Mouse (Mus musculus) heart, postnatal 0 days (tissue): ENCODE measurements around the gene Abhd12b.

Source experiments
- CTCF ChIP-seq: IDR thresholded peaks from 2 replicates; pipeline ENCODE4 v1.5.1; 2016; ENCODE audit warnings: antibody characterized with exemption, control low read depth, low read depth
- EP300 ChIP-seq: IDR thresholded peaks from 2 replicates; pipeline ENCODE4 v1.6.1; 2016; ENCODE audit warnings: antibody characterized with exemption, low read depth

- TF ChIP-seq CTCF (no peak), EP300 (no peak)
Measured at GRCm38 (mm10) chr12:70153842-70154241, at the start of gene Abhd12b.
